8 mouse cellular contexts compared by ENCODE assay signal in genomic region chr4:155962167-155962971, GRCm38 (mm10). TPM values are rescaled to one million over a fixed set of nuclear protein-coding genes. Genes with fewer than 3 reads are reported as not detected.
DNase-seq lines count a peak whose midpoint lies in the region; ATAC-seq and TF ChIP-seq lines count a peak whose summit lies in the region.

Gene C1qtnf12, plus strand, starts transcription at chr4:155962318.

- no peaks in the 10 kb centered on the region for H3K27me3 ChIP-seq in forebrain, embryonic 11.5 days (ENCODE audit: control insufficient read depth, insufficient read depth, low read length)
- no peaks in the 10 kb centered on the region for H3K27me3 ChIP-seq in heart, embryonic 15.5 days
- H3K27me3 ChIP-seq in liver, postnatal 0 days (ENCODE audit: insufficient read depth, low read length) = no peaks in the 10 kb centered on the region
- H3K27me3 ChIP-seq in neural tube, embryonic 13.5 days = no peaks in the 10 kb centered on the region

- H3K4me2 ChIP-seq in forebrain, embryonic 11.5 days (ENCODE audit: low read depth, low read length, severe bottlenecking) = peak within 1 kb of the TSS; percentile 88
- peak within 1 kb of the TSS; percentile 99 for H3K4me2 ChIP-seq in heart, embryonic 15.5 days
- H3K4me2 ChIP-seq in liver, postnatal 0 days (ENCODE audit: low read depth, low read length) = peak within 1 kb of the TSS; percentile 99
- H3K4me2 ChIP-seq in neural tube, embryonic 13.5 days = peak within 1 kb of the TSS; percentile 74

- no peak for TF ChIP-seq EP300 in liver, postnatal 0 days (IDR thresholded peaks at IDR 0.05; ENCODE audit: low read depth)

- peak; percentile 58 for DNase-seq in CD4-positive helper T cell, adult 2 months (ENCODE audit: low read depth, low spot score)
- DNase-seq in adrenal gland, postnatal 36 days = peak; percentile 66 to 71
- peak; percentile 79 for DNase-seq in forebrain, embryonic 11.5 days (ENCODE audit: low spot score)
- peak; percentile 75 for DNase-seq in kidney, postnatal 10 days
- DNase-seq in liver, postnatal 0 days = peak; percentile 84
- DNase-seq in thymus, postnatal 36 days = peak; percentile 20 to 43

- WGBS in forebrain, embryonic 11.5 days = under 1% methylated on average over 42 of the region's 42 CpGs
- WGBS in heart, embryonic 15.5 days = 1% methylated on average over 38 of the region's 42 CpGs
- 2% methylated on average over 33 of the region's 42 CpGs for WGBS in liver, postnatal 0 days (ENCODE audit: insufficient replicate concordance)
- under 1% methylated on average over 42 of the region's 42 CpGs for WGBS in neural tube, embryonic 13.5 days

- peaks cover 9% of the 10 kb centered on the region for H3K4me1 ChIP-seq in forebrain, embryonic 11.5 days (replicated peaks; ENCODE audit: control insufficient read depth, insufficient read depth, low read length)
- peaks cover 19% of the 10 kb centered on the region for H3K4me1 ChIP-seq in heart, embryonic 15.5 days (replicated peaks)
- H3K4me1 ChIP-seq in liver, postnatal 0 days (ENCODE audit: insufficient read depth) = peaks cover 24% of the 10 kb centered on the region
- peaks cover 17% of the 10 kb centered on the region for H3K4me1 ChIP-seq in neural tube, embryonic 13.5 days (replicated peaks)

- peak within 1 kb of the TSS; percentile 31; the same call in 1 of the 2 replicates for H3K27ac ChIP-seq in forebrain, embryonic 11.5 days (ENCODE audit: low read depth, low read length)
- H3K27ac ChIP-seq in heart, embryonic 15.5 days = peak within 1 kb of the TSS; percentile 67
- peak within 1 kb of the TSS; percentile 66 for H3K27ac ChIP-seq in liver, postnatal 0 days (ENCODE audit: low read depth)
- peak within 1 kb of the TSS; percentile 23; the same call in 1 of the 2 replicates for H3K27ac ChIP-seq in neural tube, embryonic 13.5 days (replicated peaks)

- H3K36me3 ChIP-seq in forebrain, embryonic 11.5 days (ENCODE audit: control insufficient read depth, insufficient read depth, low read length) = peaks cover 5% of the 10 kb centered on the region; the same call in 1 of the 2 replicates
- peaks cover 27% of the 10 kb centered on the region; the same call in 1 of the 2 replicates for H3K36me3 ChIP-seq in heart, embryonic 15.5 days
- H3K36me3 ChIP-seq in liver, postnatal 0 days (replicated peaks; ENCODE audit: insufficient read depth, low read length) = peaks cover 31% of the 10 kb centered on the region
- H3K36me3 ChIP-seq in neural tube, embryonic 13.5 days = peaks cover 51% of the 10 kb centered on the region

- peak; percentile 63 for ATAC-seq in forebrain, embryonic 11.5 days (replicated peaks; ENCODE audit: low FRiP score)
- peak; percentile 82 for ATAC-seq in heart, embryonic 15.5 days (replicated peaks; ENCODE audit: insufficient number of reproducible peaks, insufficient read depth, low FRiP score, low read depth)
- peak; percentile 86 for ATAC-seq in liver, postnatal 0 days
- ATAC-seq in neural tube, embryonic 13.5 days (ENCODE audit: low read depth) = peak; percentile 62

- peak within 1 kb of the TSS; percentile 40 for H3K4me3 ChIP-seq in forebrain, embryonic 11.5 days (ENCODE audit: low read depth, low read length)
- peak within 1 kb of the TSS; percentile 66 for H3K4me3 ChIP-seq in heart, embryonic 15.5 days
- H3K4me3 ChIP-seq in liver, postnatal 0 days (ENCODE audit: low read depth, low read length) = peak within 1 kb of the TSS; percentile 68
- peak within 1 kb of the TSS; percentile 43 for H3K4me3 ChIP-seq in neural tube, embryonic 13.5 days

- H3K9me3 ChIP-seq in forebrain, embryonic 11.5 days (ENCODE audit: control insufficient read depth, low read length) = no peaks in the 10 kb centered on the region
- H3K9me3 ChIP-seq in heart, embryonic 15.5 days (replicated peaks) = no peaks in the 10 kb centered on the region
- H3K9me3 ChIP-seq in liver, postnatal 0 days (ENCODE audit: low read length) = no peaks in the 10 kb centered on the region
- no peaks in the 10 kb centered on the region for H3K9me3 ChIP-seq in neural tube, embryonic 13.5 days

- H3K9ac ChIP-seq in forebrain, embryonic 11.5 days (ENCODE audit: low read length) = peak within 1 kb of the TSS; percentile 57
- H3K9ac ChIP-seq in heart, embryonic 15.5 days = peak within 1 kb of the TSS; percentile 81
- peak within 1 kb of the TSS; percentile 80 for H3K9ac ChIP-seq in liver, postnatal 0 days (replicated peaks)
- H3K9ac ChIP-seq in neural tube, embryonic 13.5 days = peak within 1 kb of the TSS; percentile 73

- TF ChIP-seq CTCF in liver, postnatal 0 days (IDR thresholded peaks at IDR 0.05; ENCODE audit: low read depth) = no peak

RNA-seq across cellular contexts. Expression of gene C1qtnf12, which starts in this region (rescaled TPM):
- 10 to 100 TPM; 43.5 to 89.3 TPM for total RNA-seq in adrenal gland, postnatal 36 days (2021)
- polyA plus RNA-seq in forebrain, embryonic 11.5 days (2014; fragmentation: Nextera tagmentation; extraction: Ambion mirVana) = 17.6 and 21.1 TPM in 2 replicates
- polyA plus RNA-seq in heart, embryonic 15.5 days (2015; fragmentation: Nextera tagmentation; extraction: Ambion mirVana) = 24.9 and 31.3 TPM in 2 replicates
- 39.5 and 39.7 TPM in 2 replicates for polyA plus RNA-seq in liver, postnatal 0 days (2015; fragmentation: Nextera tagmentation; extraction: Ambion mirVana)
- polyA plus RNA-seq in neural tube, embryonic 13.5 days (2015; fragmentation: Nextera tagmentation; extraction: Ambion mirVana) = 10.6 and 19.0 TPM in 2 replicates

Comparison
In these comparisons a context has a peak if more than half of its experiments do, and no peak if none do; other contexts are left out.
1. Peak in every context shown above with its lines: DNase-seq, ATAC-seq, H3K4me3 ChIP-seq and H3K27ac ChIP-seq.
2. DNase-seq: peak in every context shown above with its lines; median percentile 84 in liver, postnatal 0 days; 79 in forebrain, embryonic 11.5 days; 75 in kidney, postnatal 10 days; 68 in adrenal gland, postnatal 36 days; 58 in CD4-positive helper T cell, adult 2 months; 32 in thymus, postnatal 36 days.